Mouse (Mus musculus) MEL (cell line): Measurements from ENCODE around the gene Tgfbi. TPM values are rescaled to one million over a fixed set of nuclear protein-coding genes. Genes with fewer than 3 reads are reported as not detected.

Experiments
- DNase-seq: peaks from one replicate; pipeline ENCODE4 v3.0.0; 2011; ENCODE audit warnings: low read depth, low spot score
- H3K27ac ChIP-seq: 2 replicates; pipeline ENCODE4 v1.5.1; 2012; ENCODE audit warnings: low read depth, mild to moderate bottlenecking, control low read depth, low read length, moderate library complexity; ENCODE audit not compliant: control insufficient read depth
- H3K27me3 ChIP-seq, 2 experiments: fragments of 150-350 bp in 1 of 2; sonication (generic) in 1 of 2; 2 replicates each; pipeline ENCODE4 v1.6.1; 2012; ENCODE audit warnings: low read length in 2 of 2, mild to moderate bottlenecking in 2 of 2, improper control_type of control experiment in 1 of 2, moderate library complexity in 1 of 2; ENCODE audit not compliant: insufficient read depth in 2 of 2, control insufficient read depth in 1 of 2
- H3K36me3 ChIP-seq, 2 experiments: 2 replicates each; pipeline ENCODE4 v1.6.1; 2012 to 2014; ENCODE audit warnings: low read length in 2 of 2, improper control_type of control experiment in 1 of 2, inconsistent platforms in 1 of 2, mild to moderate bottlenecking in 1 of 2; ENCODE audit not compliant: insufficient read depth in 2 of 2, control insufficient read depth in 1 of 2
- H3K4me1 ChIP-seq, 2 experiments: fragments of 150-350 bp in 1 of 2; sonication (generic) in 1 of 2; 2 replicates each; pipeline ENCODE4 v1.6.1; 2012; ENCODE audit warnings: low read length in 2 of 2, improper control_type of control experiment in 1 of 2, mild to moderate bottlenecking in 1 of 2; ENCODE audit not compliant: insufficient read depth in 2 of 2, control insufficient read depth in 1 of 2
- H3K4me3 ChIP-seq, 2 experiments: fragments of 150-350 bp in 1 of 2; sonication (generic) in 1 of 2; 2 replicates each; pipeline ENCODE4 v1.5.1; 2012; ENCODE audit warnings: low read depth in 2 of 2, low read length in 2 of 2, mild to moderate bottlenecking in 2 of 2, moderate library complexity in 2 of 2, control low read depth in 1 of 2, improper control_type of control experiment in 1 of 2; ENCODE audit not compliant: control insufficient read depth in 1 of 2, insufficient read depth in 1 of 2
- H3K79me2 ChIP-seq: 2 replicates; pipeline ENCODE4 v1.6.1; 2012; ENCODE audit warnings: mild to moderate bottlenecking, low read length, moderate library complexity; ENCODE audit not compliant: control insufficient read depth, poor library complexity, insufficient read depth
- H3K9ac ChIP-seq: 2 replicates; pipeline ENCODE4 v1.6.1; 2012; ENCODE audit warnings: low read depth, mild to moderate bottlenecking, control low read depth, low read length, moderate library complexity; ENCODE audit not compliant: control insufficient read depth, poor library complexity, severe bottlenecking
- H3K9me3 ChIP-seq: fragments of 150-350 bp; sonication (generic); replicated peaks from 2 replicates; pipeline ENCODE4 v1.6.1; 2012; ENCODE audit warnings: mild to moderate bottlenecking, low read length, improper control_type of control experiment, moderate library complexity; ENCODE audit not compliant: insufficient read depth
- CHD2 ChIP-seq: IDR thresholded peaks from 2 replicates; pipeline ENCODE4 v1.6.1; 2011; ENCODE audit warnings: low read length, improper control_type of control experiment
- CTCF ChIP-seq, 3 experiments: IDR thresholded peaks in 2 of 3; conservative IDR thresholded peaks in 1 of 3; 2 replicates each; pipeline ENCODE4 v1.5.1; 2011 to 2012; ENCODE audit warnings: low read length in 3 of 3, low read depth in 2 of 3, mild to moderate bottlenecking in 2 of 3, improper control_type of control experiment in 1 of 3, inconsistent platforms in 1 of 3, mixed read lengths in 1 of 3, moderate library complexity in 1 of 3; ENCODE audit not compliant: control insufficient read depth in 1 of 3, insufficient read depth in 1 of 3, poor library complexity in 1 of 3, severe bottlenecking in 1 of 3
- E2F4 ChIP-seq: IDR thresholded peaks from 2 replicates; pipeline ENCODE4 v1.6.1; 2011; ENCODE audit warnings: low read depth, low read length, improper control_type of control experiment, borderline replicate concordance
- EP300 ChIP-seq, 2 experiments: IDR thresholded peaks; 2 replicates each; pipeline ENCODE4 v1.6.1; 2011; ENCODE audit warnings: improper control_type of control experiment in 2 of 2, low read length in 2 of 2, low read depth in 1 of 2, mild to moderate bottlenecking in 1 of 2
- ETS1 ChIP-seq: IDR thresholded peaks from 2 replicates; pipeline ENCODE4 v1.6.1; 2012; ENCODE audit warnings: low read depth, mild to moderate bottlenecking, inconsistent platforms, low read length, improper control_type of control experiment, moderate library complexity
- GATA1 ChIP-seq: IDR thresholded peaks from 2 replicates; pipeline ENCODE4 v1.6.1; 2011; ENCODE audit warnings: low read depth, low read length, improper control_type of control experiment
- HCFC1 ChIP-seq: IDR thresholded peaks from 2 replicates; pipeline ENCODE4 v1.6.1; 2012; ENCODE audit warnings: low read depth, mild to moderate bottlenecking, inconsistent platforms, low read length, improper control_type of control experiment, moderate library complexity
- JUND ChIP-seq: IDR thresholded peaks from 2 replicates; pipeline ENCODE4 v1.6.1; 2011; ENCODE audit warnings: low read depth, mild to moderate bottlenecking, improper control_type of control experiment, low read length
- KAT2A ChIP-seq: conservative IDR thresholded peaks from 2 replicates; pipeline ENCODE4 v1.6.1; 2012; ENCODE audit warnings: low read depth, low read length, improper control_type of control experiment, inconsistent platforms
- MAX ChIP-seq: IDR thresholded peaks from 2 replicates; pipeline ENCODE4 v1.6.1; 2011; ENCODE audit warnings: low read length, improper control_type of control experiment
- MAZ ChIP-seq: IDR thresholded peaks from 2 replicates; pipeline ENCODE4 v1.6.1; 2012; ENCODE audit warnings: low read depth, mild to moderate bottlenecking, inconsistent platforms, low read length, improper control_type of control experiment
- MEF2A ChIP-seq: IDR thresholded peaks from 2 replicates; pipeline ENCODE4 v1.6.1; 2014; ENCODE audit warnings: low read depth, mild to moderate bottlenecking, inconsistent platforms, low read length, improper control_type of control experiment; ENCODE audit not compliant: poor library complexity, insufficient replicate concordance, severe bottlenecking; ENCODE audit errors: extremely low read depth
- MXI1 ChIP-seq: IDR thresholded peaks from 2 replicates; pipeline ENCODE4 v1.6.1; 2011; ENCODE audit warnings: mild to moderate bottlenecking, low read depth, low read length, improper control_type of control experiment
- MYB ChIP-seq: IDR thresholded peaks from 2 replicates; pipeline ENCODE4 v1.6.1; 2011; ENCODE audit warnings: mild to moderate bottlenecking, low read depth, low read length, improper control_type of control experiment
- NELFE ChIP-seq: IDR thresholded peaks from 2 replicates; pipeline ENCODE4 v1.6.1; 2011; ENCODE audit warnings: low read depth, low read length, improper control_type of control experiment
- NRF1 ChIP-seq: IDR thresholded peaks from 2 replicates; pipeline ENCODE4 v1.6.1; 2014; ENCODE audit warnings: low read depth, mild to moderate bottlenecking, inconsistent platforms, low read length, improper control_type of control experiment, moderate library complexity; ENCODE audit not compliant: poor library complexity, insufficient read depth, severe bottlenecking
- POLR2A ChIP-seq, 2 experiments: IDR thresholded peaks; 2 replicates each; pipeline ENCODE4 v1.6.1; 2011 to 2012; ENCODE audit warnings: low read length in 2 of 2, mild to moderate bottlenecking in 2 of 2, control low read depth in 1 of 2, improper control_type of control experiment in 1 of 2, low read depth in 1 of 2, moderate library complexity in 1 of 2; ENCODE audit not compliant: control insufficient read depth in 1 of 2, insufficient read depth in 1 of 2, poor library complexity in 1 of 2
- POLR2AphosphoS2 ChIP-seq: IDR thresholded peaks from 2 replicates; pipeline ENCODE4 v1.6.1; 2011; ENCODE audit warnings: low read length, improper control_type of control experiment
- TBP ChIP-seq: IDR thresholded peaks from 2 replicates; pipeline ENCODE4 v1.8.0; 2011; ENCODE audit warnings: low read depth, low read length, improper control_type of control experiment
- TCF12 ChIP-seq: IDR thresholded peaks from 2 replicates; pipeline ENCODE4 v1.6.1; 2014; ENCODE audit warnings: low read depth, mild to moderate bottlenecking, inconsistent platforms, low read length, improper control_type of control experiment, moderate library complexity
- USF1 ChIP-seq: IDR thresholded peaks from 2 replicates; pipeline ENCODE4 v1.6.1; 2014; ENCODE audit warnings: low read depth, mild to moderate bottlenecking, inconsistent platforms, low read length, improper control_type of control experiment, moderate library complexity
- USF2 ChIP-seq, 2 experiments: IDR thresholded peaks; 2 replicates each; pipeline ENCODE4 v1.6.1; 2011 to 2012; ENCODE audit warnings: improper control_type of control experiment in 2 of 2, low read length in 2 of 2, borderline replicate concordance in 1 of 2, inconsistent platforms in 1 of 2, low read depth in 1 of 2, mild to moderate bottlenecking in 1 of 2; ENCODE audit not compliant: insufficient read depth in 1 of 2
- ZKSCAN1 ChIP-seq: IDR thresholded peaks from 2 replicates; pipeline ENCODE4 v1.6.1; 2012; ENCODE audit warnings: low read depth, mild to moderate bottlenecking, inconsistent platforms, low read length, improper control_type of control experiment, moderate library complexity
- ZMIZ1 ChIP-seq: IDR thresholded peaks from 2 replicates; pipeline ENCODE4 v1.6.1; 2012; ENCODE audit warnings: low read depth, mild to moderate bottlenecking, inconsistent platforms, low read length, improper control_type of control experiment, moderate library complexity
- ZNF384 ChIP-seq: IDR thresholded peaks from 2 replicates; pipeline ENCODE4 v1.6.1; 2012; ENCODE audit warnings: low read depth, mild to moderate bottlenecking, inconsistent platforms, low read length, improper control_type of control experiment
- polyA plus RNA-seq, 2 experiments: library from polyadenylated mRNA; stranded (reverse) in 1 of 2; unstranded in 1 of 2; fragments of >175 nt in 1 of 2; fragments of >200 nt in 1 of 2; gene quantifications; 2 replicates each; pipeline versions ENCODE4 v1.2.1 to v1.2.4; 2012; ENCODE audit warnings: low replicate concordance in 2 of 2, low read depth in 1 of 2; ENCODE audit not compliant: insufficient read length in 2 of 2, insufficient read depth in 1 of 2, missing spikeins in 1 of 2
- total RNA-seq: library from RNA; depleted of rRNA; stranded (reverse); fragments of 300-350 nt; gene quantifications from 2 replicates; pipeline ENCODE4 v1.2.3, GENCODE M21; 2012

The Tgfbi gene
- total and polyA plus RNA-seq, 3 experiments, result not detected

GRCm38 (mm10) chr13:56575074-56575473 lies 34.2 kb upstream of the Tgfbi start:
- no peaks in the 10 kb centered on the region for H3K9me3 ChIP-seq
- no peaks in the 10 kb centered on the region for H3K4me1 ChIP-seq
- H3K79me2 ChIP-seq, result no peaks in the 10 kb centered on the region
- H3K9ac ChIP-seq, result no peak overlapping the region
- no peaks in the 10 kb centered on the region for H3K27me3 ChIP-seq
- DNase-seq, result no peak
- H3K36me3 ChIP-seq, result no peaks in the 10 kb centered on the region
- no peak overlapping the region for H3K27ac ChIP-seq
- H3K4me3 ChIP-seq, result no peak overlapping the region
- TF ChIP-seq E2F4 (no peak), KAT2A (no peak)

- Histone ChIP-seq H3K4me1 (no peaks in the 10 kb centered on the region), H3K9me3 (no peaks in the 10 kb centered on the region), H3K79me2 (no peaks in the 10 kb centered on the region), H3K4me3 (no peak overlapping the region), H3K9ac (no peak overlapping the region), H3K27me3 (no peaks in the 10 kb centered on the region), H3K27ac (no peak overlapping the region), H3K36me3 (no peaks in the 10 kb centered on the region)
- no peak for DNase-seq
- no peak for TF ChIP-seq USF2 (IDR thresholded peaks at IDR 0.05; ENCODE audit: borderline replicate concordance in 1 of 2, insufficient read depth in 1 of 2, low read depth in 1 of 2, low read length in 2 of 2)
- no peak for TF ChIP-seq ZKSCAN1
- peak; percentile 1 to 24 (median 18); a peak in 3 of 6 replicates for TF ChIP-seq CTCF (IDR thresholded peaks at IDR 0.05 in 2 of 3, conservative IDR thresholded peaks at IDR 0.05 in 1 of 3; ENCODE audit: control insufficient read depth in 1 of 3, insufficient read depth in 1 of 3, low read depth in 2 of 3, low read length in 3 of 3, poor library complexity in 1 of 3, severe bottlenecking in 1 of 3)
- no peak for TF ChIP-seq JUND
- no peak for TF ChIP-seq NELFE
- no peak for TF ChIP-seq MYB
- TF ChIP-seq ZNF384, result no peak
Observed at GRCm38 (mm10) chr13:56575701-56576321, 33.5 kb upstream of the Tgfbi start.

- no peaks in the 10 kb centered on the region for H3K4me1 ChIP-seq
- H3K4me3 ChIP-seq, result no peak overlapping the region
- H3K9me3 ChIP-seq, result no peaks in the 10 kb centered on the region
- H3K27me3 ChIP-seq, result no peaks in the 10 kb centered on the region
- H3K79me2 ChIP-seq, result no peaks in the 10 kb centered on the region
- TF ChIP-seq POLR2AphosphoS2, result no peak
- TF ChIP-seq MAX, result no peak
- TF ChIP-seq CHD2, result no peak
- TF ChIP-seq HCFC1, result no peak
- TF ChIP-seq E2F4, result no peak
- no peak for TF ChIP-seq USF1
- no peak for TF ChIP-seq TBP
- TF ChIP-seq GATA1, result no peak
- TF ChIP-seq TCF12, result no peak
- no peak for TF ChIP-seq NRF1
- no peak for TF ChIP-seq EP300 (IDR thresholded peaks at IDR 0.05; ENCODE audit: low read depth in 1 of 2, low read length in 2 of 2)
- no peak for TF ChIP-seq CTCF (IDR thresholded peaks at IDR 0.05 in 2 of 3, conservative IDR thresholded peaks at IDR 0.05 in 1 of 3; ENCODE audit: control insufficient read depth in 1 of 3, insufficient read depth in 1 of 3, low read depth in 2 of 3, low read length in 3 of 3, poor library complexity in 1 of 3, severe bottlenecking in 1 of 3)
- TF ChIP-seq POLR2A (IDR thresholded peaks at IDR 0.05; ENCODE audit: control insufficient read depth in 1 of 2, insufficient read depth in 1 of 2, low read depth in 1 of 2, low read length in 2 of 2, poor library complexity in 1 of 2), result no peak
- TF ChIP-seq MAZ, result no peak
- TF ChIP-seq ZKSCAN1, result no peak
- TF ChIP-seq ZMIZ1, result no peak
- TF ChIP-seq ETS1, result no peak
- TF ChIP-seq MEF2A, result no peak
- no peak for TF ChIP-seq MXI1
- H3K36me3 ChIP-seq, result no peaks in the 10 kb centered on the region
- H3K27ac ChIP-seq, result no peak overlapping the region
- DNase-seq, result no peak
- no peak overlapping the region for H3K9ac ChIP-seq
Observed at GRCm38 (mm10) chr13:56578097-56578496, 31.2 kb upstream of the Tgfbi start.
